ENCODE assay signal across 27 mouse cellular contexts in the genomic region with DNA sequence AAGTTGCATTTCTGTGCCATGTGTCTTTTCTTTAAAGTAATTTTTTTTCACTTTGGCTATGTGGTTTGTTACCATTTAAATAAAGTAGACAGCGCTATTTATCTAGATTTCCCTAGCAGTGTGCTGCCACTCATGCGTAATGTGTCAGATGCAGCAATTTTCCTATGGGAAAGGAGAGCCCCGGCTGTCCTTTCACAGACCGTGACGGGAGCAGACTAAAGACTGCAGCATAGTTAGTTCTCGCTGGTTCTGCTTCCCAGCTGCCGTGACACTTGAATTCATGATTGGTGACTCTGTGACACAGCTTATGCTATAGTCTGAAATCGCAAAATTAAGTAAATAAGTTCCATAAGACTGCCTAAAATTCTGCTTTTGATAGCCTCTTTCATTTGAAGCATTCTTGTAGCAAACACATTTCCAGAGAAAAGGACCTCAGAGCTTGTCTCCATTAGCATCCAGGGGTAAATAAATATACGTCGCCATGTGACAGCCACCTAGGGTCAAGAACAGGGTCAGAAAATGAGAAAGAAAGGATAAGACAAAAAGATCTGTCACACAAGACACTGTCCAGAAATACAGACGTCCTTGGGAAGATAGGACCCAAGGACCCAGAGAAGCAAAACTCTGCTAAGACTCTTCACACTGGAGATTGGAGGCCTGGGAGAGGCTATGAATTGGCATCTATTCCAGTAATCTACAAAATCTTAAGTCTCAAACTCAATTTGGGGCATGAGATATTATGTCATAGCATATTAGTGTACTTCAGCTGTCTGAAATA. TPM values are rescaled to one million over a fixed set of nuclear protein-coding genes. Genes with fewer than 3 reads are reported as not detected.
DNase-seq lines count a peak whose midpoint lies in the region; ATAC-seq lines count a peak whose summit lies in the region.
"Had no signal": no experiment of that assay in that cellular context is flagged by ENCODE, and none has a peak within 500 bp of the region (broad histone marks: within the 10 kb centered on the region; RNA-seq: fewer than 3 reads in every experiment).

No protein-coding gene starts in this region.

- no peaks in the 10 kb centered on the region for H3K9me3 ChIP-seq in embryonic facial prominence, embryonic 14.5 days (ENCODE audit: control insufficient read depth, low read length)
- H3K9me3 ChIP-seq in embryonic facial prominence, embryonic 10.5 days = no peaks in the 10 kb centered on the region
- H3K9me3 ChIP-seq in hindbrain, embryonic 15.5 days = no peaks in the 10 kb centered on the region
- H3K9me3 ChIP-seq in neural tube, embryonic 12.5 days = no peaks in the 10 kb centered on the region
- H3K9me3 ChIP-seq: stomach, embryonic 15.5 days had no signal

- DNase-seq in embryonic facial prominence, embryonic 14.5 days (ENCODE audit: low spot score) = peak; percentile 11
- no peak for DNase-seq in embryonic facial prominence, embryonic 10.5 days (ENCODE audit: low spot score)
- peak; percentile 46 for DNase-seq in embryo, embryonic 10.5 days (ENCODE audit: low spot score)
- no peak for DNase-seq in left cerebral cortex, adult 18-20 months (ENCODE audit: low spot score in 2 of 2)
- DNase-seq in right cerebral cortex, postnatal 10 days (ENCODE audit: low spot score in 2 of 2) = no peak
- DNase-seq in ovary, postnatal 10 days (ENCODE audit: low spot score) = no peak
- DNase-seq: adrenal gland, postnatal 10 days; cerebellum, adult 9-11 months; gastrocnemius, postnatal 14 days; heart, adult 2 months; layer of hippocampus, postnatal 36 days; left cerebral cortex, postnatal 4 days; liver; liver, postnatal 0 days; lung, postnatal 14 days; right cerebral cortex, postnatal 25 days; thymus, adult 18-20 months had no signal

- no peak overlapping the region for H3K4me3 ChIP-seq in embryonic facial prominence, embryonic 14.5 days (ENCODE audit: low read depth, low read length)
- no peak overlapping the region for H3K4me3 ChIP-seq in embryonic facial prominence, embryonic 10.5 days
- no peak overlapping the region for H3K4me3 ChIP-seq in hindbrain, embryonic 15.5 days
- H3K4me3 ChIP-seq in neural tube, embryonic 12.5 days = no peak overlapping the region
- H3K4me3 ChIP-seq: heart, adult 2 months; myocyte; stomach, embryonic 15.5 days had no signal

- ATAC-seq in embryonic facial prominence, embryonic 14.5 days (ENCODE audit: low read depth) = no peak
- no peak; the same call in 1 of the 2 replicates for ATAC-seq in hindbrain, embryonic 15.5 days (ENCODE audit: low FRiP score, low read depth)
- peak; percentile 82 for ATAC-seq in neural tube, embryonic 12.5 days (ENCODE audit: low FRiP score, low read depth)
- ATAC-seq: activated CD4-positive, CD25-positive, alpha-beta regulatory T cell, adult 4 months; CD4-positive, CD25-positive, alpha-beta regulatory T cell, adult 4 months; forebrain, embryonic 14.5 days; intestine, postnatal 0 days; liver, postnatal 0 days; Patski had no signal

- H3K27ac ChIP-seq in embryonic facial prominence, embryonic 14.5 days (replicated peaks; ENCODE audit: low read depth, low read length) = no peak overlapping the region
- no peak overlapping the region for H3K27ac ChIP-seq in embryonic facial prominence, embryonic 10.5 days (replicated peaks)
- H3K27ac ChIP-seq in hindbrain, embryonic 15.5 days (replicated peaks) = 0 out of 2 replicates have a peak overlapping the region, but pooled peaks have one; percentile 30
- H3K27ac ChIP-seq in neural tube, embryonic 12.5 days = 0 out of 2 replicates have a peak overlapping the region, but pooled peaks have one; percentile 12
- H3K27ac ChIP-seq: heart, adult 2 months; kidney, postnatal 0 days; stomach, embryonic 15.5 days had no signal

- WGBS in embryonic facial prominence, embryonic 14.5 days = 52% methylated on average over 11 of the region's 11 CpGs
- WGBS in embryonic facial prominence, embryonic 10.5 days = 70% methylated on average over 11 of the region's 11 CpGs
- 16% methylated on average over 11 of the region's 11 CpGs for WGBS in hindbrain, embryonic 15.5 days
- 24% methylated on average over 11 of the region's 11 CpGs for WGBS in neural tube, embryonic 12.5 days

- no peaks in the 10 kb centered on the region for H3K36me3 ChIP-seq in embryonic facial prominence, embryonic 14.5 days (ENCODE audit: control insufficient read depth, insufficient read depth, low read length)
- H3K36me3 ChIP-seq in embryonic facial prominence, embryonic 10.5 days (replicated peaks) = no peaks in the 10 kb centered on the region
- 0 out of 2 replicates have a peak, but pooled peaks cover 3% of the 10 kb centered on the region for H3K36me3 ChIP-seq in hindbrain, embryonic 15.5 days
- no peaks in the 10 kb centered on the region for H3K36me3 ChIP-seq in neural tube, embryonic 12.5 days
- H3K36me3 ChIP-seq: stomach, embryonic 15.5 days had no signal

- H3K4me1 ChIP-seq in embryonic facial prominence, embryonic 14.5 days (ENCODE audit: control insufficient read depth, insufficient read depth, low read length) = no peaks in the 10 kb centered on the region
- no peaks in the 10 kb centered on the region for H3K4me1 ChIP-seq in embryonic facial prominence, embryonic 10.5 days
- H3K4me1 ChIP-seq in hindbrain, embryonic 15.5 days (replicated peaks) = peaks cover 7% of the 10 kb centered on the region; the same call in 1 of the 2 replicates
- peaks cover 9% of the 10 kb centered on the region; the same call in 1 of the 2 replicates for H3K4me1 ChIP-seq in neural tube, embryonic 12.5 days
- H3K4me1 ChIP-seq: stomach, embryonic 15.5 days had no signal

- H3K27me3 ChIP-seq in embryonic facial prominence, embryonic 14.5 days (replicated peaks; ENCODE audit: control insufficient read depth, insufficient read depth, low read length) = no peaks in the 10 kb centered on the region
- no peaks in the 10 kb centered on the region for H3K27me3 ChIP-seq in embryonic facial prominence, embryonic 10.5 days (replicated peaks; ENCODE audit: low read depth, poor library complexity, severe bottlenecking)
- no peaks in the 10 kb centered on the region for H3K27me3 ChIP-seq in hindbrain, embryonic 15.5 days
- no peaks in the 10 kb centered on the region for H3K27me3 ChIP-seq in neural tube, embryonic 12.5 days (replicated peaks)
- H3K27me3 ChIP-seq: stomach, embryonic 15.5 days had no signal

- H3K9ac ChIP-seq in embryonic facial prominence, embryonic 14.5 days (ENCODE audit: low read depth, low read length) = no peak overlapping the region
- H3K9ac ChIP-seq in hindbrain, embryonic 15.5 days = no peak overlapping the region
- H3K9ac ChIP-seq in neural tube, embryonic 12.5 days = no peak overlapping the region
- H3K9ac ChIP-seq: liver, postnatal 0 days; stomach, embryonic 15.5 days had no signal

- no peak overlapping the region for H3K4me2 ChIP-seq in embryonic facial prominence, embryonic 14.5 days (ENCODE audit: low read depth, low read length)
- no peak overlapping the region for H3K4me2 ChIP-seq in hindbrain, embryonic 15.5 days
- peak overlapping the region; percentile 39; the same call in 1 of the 2 replicates for H3K4me2 ChIP-seq in neural tube, embryonic 12.5 days (replicated peaks)
- H3K4me2 ChIP-seq: stomach, embryonic 15.5 days had no signal

RNA-seq across cellular contexts. Expression of gene Hectd2, which starts 48.3 kb away (rescaled TPM):
- 4.3 and 4.9 TPM in 2 replicates for polyA plus RNA-seq in embryonic facial prominence, embryonic 14.5 days (2014; fragmentation: Nextera tagmentation; extraction: Ambion mirVana)
- 2.2 and 2.3 TPM in 2 replicates for polyA plus RNA-seq in embryonic facial prominence, embryonic 10.5 days (2016; fragmentation: Nextera tagmentation; extraction: Ambion mirVana)
- polyA plus RNA-seq in hindbrain, embryonic 15.5 days (2015; fragmentation: Nextera tagmentation; extraction: Ambion mirVana) = 11.8 and 13.1 TPM in 2 replicates
- polyA plus RNA-seq in neural tube, embryonic 12.5 days (2016; fragmentation: Nextera tagmentation; extraction: Ambion mirVana) = 7.1 TPM in 2 replicates
- total RNA-seq in left cerebral cortex, adult 18-20 months (2021) = 10 to 100 TPM; 19.4 to 21.2 TPM

Comparison
In these comparisons a context has a peak if more than half of its experiments do, and no peak if none do; other contexts are left out.
1. DNase-seq: peak in embryonic facial prominence, embryonic 14.5 days (single experiment) and embryo, embryonic 10.5 days (single experiment); none in embryonic facial prominence, embryonic 10.5 days (single experiment), left cerebral cortex, adult 18-20 months (0 of 2), right cerebral cortex, postnatal 10 days (0 of 2) and ovary, postnatal 10 days (single experiment).
2. H3K27ac ChIP-seq: peak in hindbrain, embryonic 15.5 days (single experiment) and neural tube, embryonic 12.5 days (single experiment); none in embryonic facial prominence, embryonic 14.5 days (single experiment) and embryonic facial prominence, embryonic 10.5 days (single experiment).